Mouse (Mus musculus) spleen, adult 2 months (tissue): ENCODE results near the gene Sp4.

Experiments used
- CTCF ChIP-seq: fragments of 200-500 bp; IDR thresholded peaks from 2 replicates; pipeline ENCODE4 v1.5.1; 2011; ENCODE audit warnings: mild to moderate bottlenecking, inconsistent platforms; ENCODE audit not compliant: insufficient read depth, insufficient read length, insufficient replicate concordance; ENCODE audit errors: extremely low read depth
- POLR2A ChIP-seq: fragments of 200-500 bp; IDR thresholded peaks from 2 replicates; pipeline ENCODE4 v1.6.1; 2011; ENCODE audit warnings: low read depth, low read length, inconsistent platforms

DNA sequence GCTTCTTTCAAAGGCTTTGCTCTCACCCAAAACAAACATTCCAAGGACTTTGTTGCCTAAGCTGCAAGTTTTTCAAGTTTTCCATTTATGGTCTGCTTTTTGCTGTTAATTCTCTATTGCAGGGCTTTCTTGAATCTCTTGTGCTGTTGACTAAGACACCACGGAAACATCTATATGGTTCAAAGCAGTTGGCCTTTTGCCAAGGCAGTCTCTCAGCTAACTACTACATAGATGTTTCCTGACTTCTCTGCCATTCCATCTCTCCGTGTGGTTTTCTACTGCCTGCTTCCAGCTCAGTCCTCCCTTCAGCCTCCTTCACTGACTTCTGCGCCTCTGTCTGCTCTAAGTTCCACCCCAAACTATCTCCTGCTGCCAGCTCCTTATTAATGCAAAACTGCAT, 36.1 kb upstream of the Sp4 start:
- no peak for TF ChIP-seq POLR2A
- TF ChIP-seq CTCF, result no peak
